Mouse (Mus musculus) embryonic fibroblast, embryonic 13.5 days (primary cell): ENCODE measurements around the gene Tmigd3.

Experiments used
- CTCF ChIP-seq: IDR thresholded peaks from 2 replicates; pipeline ENCODE4 v1.5.1; 2011; ENCODE audit warnings: mild to moderate bottlenecking, control low read depth, low read length, moderate library complexity, borderline replicate concordance; ENCODE audit not compliant: insufficient read depth
- POLR2A ChIP-seq: IDR thresholded peaks from 2 replicates; pipeline ENCODE4 v1.6.1; 2011; ENCODE audit warnings: low read depth, mild to moderate bottlenecking, control low read depth, low read length, moderate library complexity

DNA sequence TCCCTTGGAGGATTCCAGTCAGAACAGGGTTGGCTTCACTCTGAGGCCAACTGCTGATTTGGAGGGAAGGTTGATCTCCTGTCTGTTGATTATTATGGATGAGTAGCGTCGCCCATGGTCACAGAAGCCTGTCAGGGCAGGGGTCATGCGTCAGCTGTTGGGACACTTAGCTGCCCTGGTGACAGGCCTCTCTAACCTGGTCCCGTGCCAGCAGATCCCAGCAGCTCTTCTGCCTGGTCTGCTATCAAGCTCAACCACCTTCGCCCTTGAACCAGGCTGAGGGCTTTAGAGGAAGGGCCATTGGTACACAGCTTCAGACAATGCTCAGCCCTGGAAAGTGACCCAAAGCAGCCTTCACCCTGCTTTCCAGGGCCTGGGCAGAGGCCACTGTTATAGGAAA, 5.3 kb downstream of the Tmigd3 start:
- TF ChIP-seq CTCF (no peak), POLR2A (no peak)
